Mouse (Mus musculus): ENCODE results near the gene Pald1.

DNA sequence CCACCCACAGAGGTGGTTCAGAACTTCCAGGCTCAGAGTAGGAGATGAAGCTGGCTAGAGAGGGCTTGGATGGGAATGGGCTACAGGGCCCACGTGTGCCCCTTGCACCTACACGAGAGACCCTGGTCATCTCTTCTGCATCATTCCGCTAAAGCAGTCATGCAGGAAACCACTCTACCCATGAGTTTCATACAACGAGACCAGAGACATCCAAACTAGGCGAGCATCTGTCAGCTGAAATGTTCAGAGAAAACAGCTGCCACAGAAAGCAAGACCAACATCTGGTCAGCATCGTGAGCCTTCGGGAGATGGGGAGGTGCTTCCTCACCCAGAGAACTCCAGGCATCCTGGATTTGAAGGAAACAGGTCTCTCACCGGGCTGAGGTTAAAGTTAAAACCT lies 26.8 kb downstream of the Pald1 start:
- TF ChIP-seq CTCF (conservative IDR thresholded peaks at IDR 0.05; ENCODE audit: insufficient read depth, insufficient read length, low read depth, low read length) (no peak), POLR2A (IDR thresholded peaks at IDR 0.05; ENCODE audit: low read depth, low read length) (no peak)
